Mouse (Mus musculus): ENCODE measurements around the gene Olfr1100. TPM values are rescaled to one million over a fixed set of nuclear protein-coding genes. Genes with fewer than 3 reads are reported as not detected.

Gene Olfr1100
- not detected in 4 replicates for total RNA-seq (2023; ENCODE audit: inconsistent age)

DNA sequence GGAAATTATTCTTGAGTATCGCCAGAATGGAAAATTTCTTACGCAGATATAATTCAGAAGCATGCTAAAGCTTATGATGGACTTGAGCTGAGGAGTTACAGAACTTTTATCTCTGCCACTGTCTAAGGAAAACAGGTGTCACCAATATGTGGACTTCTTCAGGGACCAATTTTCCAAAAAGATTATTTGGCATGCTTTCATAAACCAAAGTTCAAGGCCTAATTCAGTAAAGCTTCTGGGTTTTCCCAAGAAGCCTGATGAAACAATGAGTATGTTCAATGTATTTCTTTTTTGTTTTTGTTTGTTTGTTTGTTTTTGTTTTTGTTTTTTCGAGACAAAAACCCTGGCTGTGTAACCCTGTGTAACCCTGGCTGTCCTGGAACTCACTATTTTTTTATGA is at the start of gene Olfr1100:
Olfr1100 (minus strand) TSS at position 101 of the 400 bp plus-strand sequence.

GRCm38 (mm10) chr2:87026980-87027379 is 47.2 kb upstream of the Olfr1100 start, which contains the start of gene Olfr1104:
TSS of gene Olfr1104 (minus strand) at chr2:87027080.

GRCm38 (mm10) chr2:86998098-86998497 is 18.3 kb upstream of the Olfr1100 start, which contains the start of gene Olfr1102:
TSS of gene Olfr1102 (plus strand) at chr2:86998398.

DNA sequence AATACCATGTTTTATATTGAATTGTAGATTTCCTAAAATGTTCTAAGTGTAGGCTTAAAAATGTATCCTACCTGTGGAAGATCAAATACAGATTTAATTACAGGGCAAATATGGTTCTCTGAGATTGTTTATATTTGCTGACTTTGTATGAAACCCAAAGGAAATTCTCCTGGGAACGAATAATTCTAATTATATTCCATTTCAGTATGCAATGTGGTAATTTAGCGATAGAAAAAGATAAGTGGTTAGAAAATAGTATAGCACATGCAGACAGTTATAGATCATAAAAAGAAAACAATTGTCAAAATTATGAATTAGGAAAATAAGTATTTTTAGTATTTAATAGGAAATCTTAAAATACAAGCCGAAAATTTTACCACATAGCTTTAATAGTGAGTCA is 11.4 kb upstream of the Olfr1100 start, which contains the start of gene Olfr1101:
Olfr1101 (minus strand) TSS at position 101 of the 400 bp plus-strand sequence.

DNA sequence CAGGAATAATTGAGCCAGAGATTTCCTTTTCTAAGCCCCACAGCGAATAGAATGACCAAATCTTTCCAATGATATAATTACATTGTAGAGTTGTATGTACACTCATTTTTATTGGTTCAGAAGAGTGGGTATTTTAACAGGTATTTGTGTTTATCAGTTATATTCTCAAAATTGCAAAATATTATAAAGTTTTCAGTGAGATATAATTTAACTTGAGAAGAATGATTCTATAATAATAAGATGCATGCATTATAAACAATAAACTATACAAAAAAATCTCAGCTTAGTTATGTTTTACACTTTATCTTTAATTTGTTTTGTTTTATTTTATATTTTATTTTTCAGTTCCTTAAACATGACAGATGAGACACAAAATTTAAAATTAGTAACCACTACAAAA is 19.2 kb downstream of the Olfr1100 start, which contains the start of gene Olfr1099:
Olfr1099 (minus strand) TSS at position 101 of the 400 bp plus-strand sequence.

Other genes starting within 250 kb of the Olfr1100 start
- not detected in 4 replicates for gene Olfr1089, start 246.3 kb downstream of the Olfr1100 start, total RNA-seq (2023; ENCODE audit: inconsistent age)
- not detected in 4 replicates for gene Olfr1090, start 221.0 kb downstream of the Olfr1100 start, total RNA-seq (2023; ENCODE audit: inconsistent age)
- gene Olfr1093, start 197.5 kb downstream of the Olfr1100 start, total RNA-seq (2023; ENCODE audit: inconsistent age) = not detected in 4 replicates
- gene Olfr141, start 169.9 kb downstream of the Olfr1100 start, total RNA-seq (2023; ENCODE audit: inconsistent age) = not detected in 4 replicates
- not detected in 4 replicates for gene Olfr1094, start 155.3 kb downstream of the Olfr1100 start, total RNA-seq (2023; ENCODE audit: inconsistent age)
- not detected in 4 replicates for gene Olfr1095, start 128.3 kb downstream of the Olfr1100 start, total RNA-seq (2023; ENCODE audit: inconsistent age)
- not detected in 4 replicates for gene Gm13723, start 105.2 kb downstream of the Olfr1100 start, total RNA-seq (2023; ENCODE audit: inconsistent age)
- gene Olfr1097, start 87.7 kb downstream of the Olfr1100 start, total RNA-seq (2023; ENCODE audit: inconsistent age) = not detected in 4 replicates
- gene Olfr1098, start 55.4 kb downstream of the Olfr1100 start, total RNA-seq (2023; ENCODE audit: inconsistent age) = not detected in 4 replicates
- gene Olfr1099, start 19.3 kb downstream of the Olfr1100 start, total RNA-seq (2023; ENCODE audit: inconsistent age) = not detected in 4 replicates
- not detected in 4 replicates for gene Olfr1101, start 11.3 kb upstream of the Olfr1100 start, total RNA-seq (2023; ENCODE audit: inconsistent age)
- not detected in 4 replicates for gene Olfr1102, start 18.4 kb upstream of the Olfr1100 start, total RNA-seq (2023; ENCODE audit: inconsistent age)
- not detected in 4 replicates for gene Olfr1104, start 47.1 kb upstream of the Olfr1100 start, total RNA-seq (2023; ENCODE audit: inconsistent age)
- not detected in 4 replicates for gene Olfr1105, start 56.6 kb upstream of the Olfr1100 start, total RNA-seq (2023; ENCODE audit: inconsistent age)
- not detected in 4 replicates for gene Olfr1106, start 72.3 kb upstream of the Olfr1100 start, total RNA-seq (2023; ENCODE audit: inconsistent age)
- gene Olfr1107, start 95.9 kb upstream of the Olfr1100 start, total RNA-seq (2023; ENCODE audit: inconsistent age) = not detected in 4 replicates
- not detected in 4 replicates for gene Olfr1109, start 116.1 kb upstream of the Olfr1100 start, total RNA-seq (2023; ENCODE audit: inconsistent age)
- gene Olfr259, start 134.6 kb upstream of the Olfr1100 start, total RNA-seq (2023; ENCODE audit: inconsistent age) = not detected in 4 replicates
- gene Olfr1110, start 160.3 kb upstream of the Olfr1100 start, total RNA-seq (2023; ENCODE audit: inconsistent age) = not detected in 4 replicates
- gene Olfr1111, start 172.7 kb upstream of the Olfr1100 start, total RNA-seq (2023; ENCODE audit: inconsistent age) = not detected in 4 replicates
- not detected in 4 replicates for gene Olfr1112, start 207.8 kb upstream of the Olfr1100 start, total RNA-seq (2023; ENCODE audit: inconsistent age)
- gene Olfr1113, start 229.0 kb upstream of the Olfr1100 start, total RNA-seq (2023; ENCODE audit: inconsistent age) = not detected in 4 replicates